Mouse (Mus musculus) kidney, postnatal 0 days (tissue): Measurements from ENCODE around the gene Pigk. TPM values are rescaled to one million over a fixed set of nuclear protein-coding genes. Genes with fewer than 3 reads are reported as not detected.
A peak's percentile ranks its signal among the peaks of the same experiment; 100 is the strongest.

Source experiments
- ATAC-seq: fragments of 200-750 bp; cut with Nextera tagmentation; replicated peaks from 2 replicates; pipeline ENCODE4 v1.8.0; 2017; ENCODE audit warnings: low read depth, moderate number of reproducible peaks, moderate TSS enrichment, moderate library complexity; ENCODE audit not compliant: low FRiP score
- DNase-seq: peaks from one replicate; pipeline ENCODE4 v3.0.0-alpha.2; 2016; ENCODE audit warnings: low spot score
- H3K27ac ChIP-seq: fragments of 300-500 bp; sonication (generic); 2 replicates; pipeline ENCODE4 v1.5.1; 2014; ENCODE audit warnings: mild to moderate bottlenecking
- H3K27me3 ChIP-seq: fragments of 300-500 bp; sonication (generic); 2 replicates; pipeline ENCODE4 v1.6.1; 2014; ENCODE audit warnings: low read length, mixed read lengths; ENCODE audit not compliant: insufficient read depth
- H3K36me3 ChIP-seq: fragments of 300-500 bp; sonication (generic); 2 replicates; pipeline ENCODE4 v1.6.1; 2014; ENCODE audit warnings: low read length, mixed read lengths; ENCODE audit not compliant: insufficient read depth
- H3K4me1 ChIP-seq: fragments of 300-500 bp; sonication (generic); replicated peaks from 2 replicates; pipeline ENCODE4 v1.6.1; 2014; ENCODE audit warnings: antibody characterized with exemption, low read length, mixed read lengths; ENCODE audit not compliant: insufficient read depth
- H3K4me2 ChIP-seq: fragments of 300-500 bp; sonication (generic); 2 replicates; pipeline ENCODE4 v1.6.1; 2014; ENCODE audit warnings: mild to moderate bottlenecking, low read length, moderate library complexity, mixed read lengths
- H3K4me3 ChIP-seq: fragments of 300-500 bp; sonication (generic); replicated peaks from 2 replicates; pipeline ENCODE4 v1.5.1; 2014; ENCODE audit warnings: low read depth, low read length
- H3K9ac ChIP-seq: fragments of 300-500 bp; sonication (generic); 2 replicates; pipeline ENCODE4 v1.6.1; 2014; ENCODE audit warnings: low read depth, low read length
- H3K9me3 ChIP-seq: fragments of 300-500 bp; sonication (generic); replicated peaks from 2 replicates; pipeline ENCODE4 v1.6.1; 2016; ENCODE audit warnings: low read length, inconsistent platforms, mixed read lengths
- CTCF ChIP-seq: IDR thresholded peaks from 2 replicates; pipeline ENCODE4 v1.5.1; 2016; ENCODE audit warnings: antibody characterized with exemption, low read depth, mild to moderate bottlenecking, moderate library complexity
- WGBS: fragments of 180-500 bp; shearing (Covaris S2); extraction: QIAGEN DNeasy Blood & Tissue Kit; methylation state at CpG from one replicate; pipeline ENCODE4 v1.1.7; 2014; 5-methylcytosine and 5-hydroxymethylcytosine counted together
- polyA plus RNA-seq: library from polyadenylated mRNA; unstranded; fragments of >200 nt; fragmentation: Nextera tagmentation; extraction: Ambion mirVana; gene quantifications from 2 replicates; pipeline ENCODE4 v1.2.1, GENCODE M21; 2015

Pigk gene
- polyA plus RNA-seq, 1 experiment from 2014 or later, result 48.5 TPM

DNA sequence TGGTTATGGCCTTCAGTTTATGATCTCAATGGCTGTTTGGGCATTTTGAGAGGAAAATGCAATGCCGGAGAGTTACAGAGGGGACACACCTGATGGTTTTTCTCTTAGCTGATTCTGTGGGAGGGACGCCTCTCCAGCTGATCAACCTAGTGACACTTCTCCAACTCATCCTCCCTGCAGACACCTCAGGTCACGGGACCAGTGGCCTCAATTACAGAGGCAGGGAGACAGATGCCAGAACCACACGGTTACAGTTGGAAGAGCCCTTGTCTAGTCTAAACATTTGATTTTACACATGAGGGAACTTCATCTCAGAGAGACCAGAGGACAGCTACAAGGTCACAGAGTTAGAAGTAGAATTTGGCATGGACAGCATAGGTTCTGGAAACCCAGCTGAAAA is 197.7 kb downstream of the Pigk start:
- Histone ChIP-seq H3K36me3 (no peaks in the 10 kb centered on the region), H3K9ac (no peak overlapping the region), H3K9me3 (no peaks in the 10 kb centered on the region), H3K27me3 (no peaks in the 10 kb centered on the region), H3K27ac (no peak overlapping the region), H3K4me1 (no peaks in the 10 kb centered on the region), H3K4me2 (no peak overlapping the region), H3K4me3 (no peak overlapping the region)
- TF ChIP-seq CTCF, result no peak
- WGBS, result 49% methylated on average over 4 of the region's 4 CpGs
- DNase-seq (no peak), ATAC-seq (no peak)

DNA sequence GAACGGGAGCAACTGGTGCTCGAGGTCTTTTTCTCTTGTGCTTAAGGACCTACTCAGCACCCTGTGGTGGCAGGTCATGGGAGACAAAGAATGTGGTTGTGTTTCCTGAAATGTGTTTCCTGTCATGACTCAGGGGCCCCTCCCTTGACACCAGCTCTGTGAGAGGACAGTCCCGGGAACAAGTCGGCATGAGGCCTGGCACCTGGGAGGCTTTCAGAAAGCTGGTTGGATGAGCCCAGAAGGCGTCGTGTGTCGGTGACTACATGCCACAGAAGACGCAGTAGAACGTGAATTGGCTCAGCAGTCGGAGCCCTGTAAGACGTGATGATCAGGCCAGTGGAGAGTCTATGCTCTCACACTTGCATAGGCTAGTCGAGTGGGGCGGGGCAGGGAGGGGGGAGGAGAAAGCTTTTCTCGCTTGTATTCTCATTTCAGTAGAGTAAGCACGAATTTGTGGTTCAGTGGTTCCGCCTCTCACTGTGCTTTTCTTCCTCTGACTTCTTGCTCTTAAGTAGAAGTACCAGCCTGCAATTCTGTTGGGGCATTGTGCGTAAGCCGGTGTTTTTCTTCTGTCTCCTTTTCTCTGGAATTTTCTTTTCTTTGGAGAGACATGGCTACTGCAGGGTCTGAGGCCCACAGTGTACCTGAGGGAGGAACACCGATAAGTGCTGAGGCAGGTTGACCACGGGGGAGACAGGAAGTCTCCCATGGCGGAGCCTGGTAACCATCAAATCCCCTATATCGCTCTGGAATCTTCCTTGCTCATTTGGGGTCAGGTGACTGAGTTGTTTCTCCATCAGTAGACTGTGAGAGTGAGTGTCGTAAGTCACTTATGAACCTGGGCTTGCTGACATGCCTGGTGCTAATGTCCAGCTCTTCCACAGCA is 198.6 kb downstream of the Pigk start:
- Histone ChIP-seq H3K27ac (no peak overlapping the region), H3K4me1 (no peaks in the 10 kb centered on the region), H3K27me3 (no peaks in the 10 kb centered on the region), H3K36me3 (no peaks in the 10 kb centered on the region), H3K9ac (no peak overlapping the region), H3K4me2 (no peak overlapping the region), H3K9me3 (no peaks in the 10 kb centered on the region), H3K4me3 (no peak overlapping the region)
- DNase-seq, result no peak
- 69% methylated on average over 23 of the region's 23 CpGs for whole genome bisulfite sequencing
- 0 out of 2 replicates have a peak, but pooled peaks have one; percentile 57 for ATAC-seq
- no peak for TF ChIP-seq CTCF

DNA sequence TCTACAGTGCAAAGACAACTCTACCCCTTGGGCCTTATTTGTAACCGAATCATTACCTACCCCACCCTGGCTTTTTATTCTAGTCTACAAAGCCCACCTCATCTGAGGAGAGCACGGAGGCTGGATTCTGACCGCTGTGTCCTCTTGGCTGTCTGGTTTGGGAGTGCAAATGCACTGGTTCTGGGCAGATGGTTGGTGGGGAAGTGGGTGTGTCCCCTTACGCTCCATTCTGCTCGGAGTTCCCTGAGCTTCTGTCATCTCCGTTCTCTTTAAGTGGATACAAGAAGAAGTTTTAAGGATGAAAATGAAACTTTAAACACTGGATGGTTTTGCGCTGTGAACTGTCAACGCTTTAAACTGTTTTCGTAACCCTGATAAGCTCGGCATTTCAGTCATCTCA is 199.2 kb downstream of the Pigk start:
- Histone ChIP-seq H3K27ac (no peak overlapping the region), H3K27me3 (no peaks in the 10 kb centered on the region), H3K4me1 (no peaks in the 10 kb centered on the region), H3K9ac (no peak overlapping the region), H3K4me2 (no peak overlapping the region), H3K36me3 (no peaks in the 10 kb centered on the region), H3K9me3 (no peaks in the 10 kb centered on the region), H3K4me3 (no peak overlapping the region)
- no peak for DNase-seq
- WGBS, result 92% methylated on average over 10 of the region's 10 CpGs
- no peak for TF ChIP-seq CTCF
- ATAC-seq, result no peak

DNA sequence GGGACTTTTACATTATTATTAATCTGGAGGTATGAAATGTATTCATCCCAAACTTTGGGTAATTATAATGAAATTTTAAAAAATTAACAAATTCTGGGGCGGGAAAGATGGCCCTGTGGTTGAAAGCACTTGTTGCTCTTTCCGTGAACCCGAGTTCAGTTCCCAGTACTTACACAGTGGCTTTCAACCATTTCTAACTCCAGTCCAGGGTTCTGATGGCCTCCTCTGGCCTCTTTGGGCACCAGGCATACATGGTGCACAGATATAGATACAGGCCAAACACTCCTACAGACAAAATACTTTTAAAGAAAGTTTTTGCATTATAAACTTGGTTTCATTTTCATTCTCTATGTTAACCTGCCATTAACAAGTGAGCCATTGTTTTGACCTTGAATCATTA is 199.7 kb downstream of the Pigk start:
- Histone ChIP-seq H3K36me3 (no peaks in the 10 kb centered on the region), H3K4me3 (no peak overlapping the region), H3K9me3 (no peaks in the 10 kb centered on the region), H3K4me1 (no peaks in the 10 kb centered on the region), H3K9ac (no peak overlapping the region), H3K27ac (no peak overlapping the region), H3K27me3 (no peaks in the 10 kb centered on the region), H3K4me2 (no peak overlapping the region)
- TF ChIP-seq CTCF, result no peak
- no peak for DNase-seq
- ATAC-seq, result no peak
- 97% methylated on average over 3 of the region's 3 CpGs for WGBS

DNA sequence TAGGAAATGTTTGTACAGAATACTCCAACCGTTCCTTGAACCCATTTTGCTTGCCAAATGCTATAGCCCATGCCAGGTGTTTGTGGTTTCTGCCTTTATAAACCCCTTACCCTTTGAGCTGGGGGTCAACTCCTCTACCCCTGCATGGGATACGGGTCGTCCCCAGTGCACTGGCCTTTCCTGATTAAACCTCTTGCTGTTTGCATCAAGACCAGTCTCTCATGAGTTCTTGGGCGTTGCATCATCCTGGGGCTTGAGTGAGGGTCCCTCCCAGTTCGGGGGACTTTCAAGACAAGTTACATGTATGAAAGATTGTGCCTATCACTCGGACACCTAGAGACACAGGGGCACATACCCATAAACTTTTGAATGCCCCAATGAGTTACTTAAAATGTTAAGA is 200.5 kb downstream of the Pigk start:
- WGBS, result 72% methylated on average over 6 of the region's 6 CpGs
- Histone ChIP-seq H3K27ac (no peak overlapping the region), H3K4me1 (no peaks in the 10 kb centered on the region), H3K9me3 (no peaks in the 10 kb centered on the region), H3K27me3 (no peaks in the 10 kb centered on the region), H3K36me3 (no peaks in the 10 kb centered on the region), H3K4me2 (no peak overlapping the region), H3K9ac (no peak overlapping the region), H3K4me3 (no peak overlapping the region)
- DNase-seq, result no peak
- no peak for TF ChIP-seq CTCF
- ATAC-seq, result no peak

DNA sequence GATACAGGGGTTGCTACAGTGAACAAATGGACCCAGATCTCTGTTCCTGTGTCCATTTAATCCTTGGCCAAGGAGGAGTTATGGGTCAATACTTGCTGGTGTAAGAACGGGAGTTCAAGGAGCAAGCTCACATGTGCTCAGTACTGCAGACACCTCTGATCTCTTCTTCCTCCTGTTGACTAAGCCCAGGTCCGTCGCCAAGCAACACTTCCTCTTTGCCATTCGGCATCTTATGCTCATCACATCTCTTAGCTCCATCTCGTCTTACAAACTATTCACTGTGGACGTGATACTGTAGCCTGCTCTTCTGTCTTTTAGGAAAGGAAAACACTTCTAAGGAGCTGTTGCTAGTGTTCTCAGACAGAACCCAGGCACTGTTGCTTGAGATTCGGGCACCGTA is 203.7 kb downstream of the Pigk start:
- H3K4me3 ChIP-seq, result no peak overlapping the region
- H3K9ac ChIP-seq, result no peak overlapping the region
- H3K9me3 ChIP-seq, result no peaks in the 10 kb centered on the region
- H3K27ac ChIP-seq, result no peak overlapping the region
- H3K27me3 ChIP-seq, result no peaks in the 10 kb centered on the region
- 72% methylated on average over 8 of the region's 8 CpGs for WGBS
- H3K36me3 ChIP-seq, result no peaks in the 10 kb centered on the region
- no peak for TF ChIP-seq CTCF
- ATAC-seq (no peak), DNase-seq (no peak)
- H3K4me1 ChIP-seq, result no peaks in the 10 kb centered on the region
- no peak overlapping the region for H3K4me2 ChIP-seq

DNA sequence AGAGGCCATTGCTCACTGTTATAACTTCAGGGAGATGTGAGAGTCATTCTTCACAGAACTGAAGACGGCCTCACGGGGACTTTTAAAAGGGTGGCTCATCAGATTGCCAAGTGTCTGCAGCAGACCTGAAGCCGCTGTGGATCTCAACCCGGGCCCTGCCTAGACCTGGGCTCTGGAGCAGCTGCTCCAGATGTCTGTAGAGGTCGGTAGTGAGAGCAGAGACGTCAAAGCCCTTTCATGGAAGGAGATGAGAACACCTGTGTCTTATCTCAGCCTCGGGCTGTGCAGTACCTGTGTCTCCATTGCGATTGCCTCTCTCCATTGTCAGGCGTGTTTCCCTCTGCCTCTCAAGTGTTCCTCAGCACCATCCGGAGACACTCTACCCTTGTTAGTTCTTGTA is 205.2 kb downstream of the Pigk start:
- TF ChIP-seq CTCF, result no peak
- WGBS, result 65% methylated on average over 10 of the region's 10 CpGs
- Histone ChIP-seq H3K9ac (no peak overlapping the region), H3K4me1 (no peaks in the 10 kb centered on the region), H3K4me2 (no peak overlapping the region), H3K4me3 (no peak overlapping the region), H3K9me3 (no peaks in the 10 kb centered on the region), H3K27me3 (no peaks in the 10 kb centered on the region), H3K36me3 (no peaks in the 10 kb centered on the region), H3K27ac (no peak overlapping the region)
- DNase-seq (no peak), ATAC-seq (no peak)
